Mouse (Mus musculus): ENCODE data around the gene Efcab11.

DNA sequence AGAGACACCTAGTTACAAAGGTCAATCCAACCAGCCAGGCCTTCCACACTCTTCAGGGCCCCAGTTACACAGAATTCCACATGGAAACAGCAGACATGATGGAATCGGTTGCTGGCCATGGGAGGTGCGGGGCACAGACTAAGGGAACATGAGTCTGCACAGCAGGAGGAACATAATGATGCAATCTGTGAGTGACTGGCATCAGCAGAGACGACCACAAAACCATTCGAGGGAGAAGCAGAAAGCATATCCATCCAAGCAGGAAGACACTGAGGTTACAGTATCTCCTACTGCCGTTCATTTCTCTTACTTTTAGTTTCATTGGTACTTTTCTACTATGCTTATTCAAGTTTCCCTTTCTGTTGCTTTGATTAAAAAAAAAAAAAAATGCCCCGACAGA lies 9.6 kb downstream of the Efcab11 start:
- TF ChIP-seq POLR2A (IDR thresholded peaks at IDR 0.05; ENCODE audit: low read depth, low read length) = no peak
- TF ChIP-seq CTCF (IDR thresholded peaks at IDR 0.05; ENCODE audit: extremely low read depth, insufficient read length, insufficient replicate concordance, low read depth, low read length) = no peak

Data from small intestine, adult 2 months (tissue).